Mouse (Mus musculus): ENCODE measurements around the gene Wipi2.

- TF ChIP-seq POLR2A (IDR thresholded peaks at IDR 0.05; ENCODE audit: control insufficient read depth in 1 of 2, insufficient read depth in 1 of 2, low read depth in 1 of 2, low read length in 2 of 2, poor library complexity in 1 of 2) = no peak
- TF ChIP-seq CTCF (IDR thresholded peaks at IDR 0.05 in 2 of 3, conservative IDR thresholded peaks at IDR 0.05 in 1 of 3; ENCODE audit: control insufficient read depth in 1 of 3, insufficient read depth in 1 of 3, low read depth in 2 of 3, low read length in 3 of 3, poor library complexity in 1 of 3, severe bottlenecking in 1 of 3) = no peak
- no peak for TF ChIP-seq ETS1 (IDR thresholded peaks at IDR 0.05; ENCODE audit: low read depth, low read length)
- no peak for TF ChIP-seq ZC3H11A (IDR thresholded peaks at IDR 0.05; ENCODE audit: low read depth, low read length)
- TF ChIP-seq USF2 (IDR thresholded peaks at IDR 0.05; ENCODE audit: borderline replicate concordance in 1 of 2, insufficient read depth in 1 of 2, low read depth in 1 of 2, low read length in 2 of 2) = no peak
- no peak for TF ChIP-seq GATA1 (IDR thresholded peaks at IDR 0.05; ENCODE audit: low read depth, low read length)
Observed at GRCm38 (mm10) chr5:142667921-142668320, 40.4 kb downstream of the Wipi2 start.

Measured in MEL (cell line).